Mouse (Mus musculus): ENCODE results near the gene Bfar.
"Not testable (repeated sequence)": the region's sequence is repeated elsewhere in the genome, so short reads cannot be mapped to it uniquely, and the experiment has no call there.

Bfar gene

DNA sequence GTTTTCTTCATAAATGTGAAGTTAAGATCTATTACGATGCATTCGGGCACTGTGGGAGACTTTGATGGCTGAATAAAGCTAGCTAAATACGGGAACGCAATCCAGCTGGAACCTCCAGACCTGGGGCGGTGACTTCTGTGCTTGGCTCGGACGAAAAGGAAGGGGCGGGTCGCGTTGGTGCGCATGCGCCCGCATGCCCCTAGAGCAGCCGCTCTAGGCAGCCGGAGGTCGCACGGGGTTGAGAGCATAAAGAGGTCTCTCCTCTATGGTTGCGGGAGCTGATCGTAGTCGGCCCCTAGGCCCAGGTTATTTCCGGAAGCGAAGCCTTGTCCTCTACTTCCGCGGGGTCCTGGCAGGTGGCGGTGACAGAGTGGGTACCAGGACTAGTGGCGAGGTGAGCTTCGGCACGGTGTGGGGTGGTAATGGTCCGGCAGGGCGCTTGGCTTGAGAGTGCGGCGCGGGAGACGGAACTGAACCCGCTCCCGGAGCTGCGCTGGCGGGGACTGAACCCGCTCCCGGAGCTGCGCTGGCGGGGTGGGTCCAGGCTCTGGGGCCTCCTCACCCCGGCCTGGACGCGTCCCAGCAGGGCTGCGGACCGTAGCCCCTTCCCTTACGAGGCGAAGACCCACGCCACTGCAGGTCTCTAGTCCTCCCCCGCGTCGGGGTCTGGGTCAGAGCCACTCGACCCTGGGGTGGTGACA is at the start of gene Bfar, which contains the start of gene 3110001I22Rik:
Bfar (plus strand) TSS at position 174 of the 701 bp plus-strand sequence.
3110001I22Rik (plus strand) TSS at position 245 of the 701 bp plus-strand sequence.
- DNase-seq: peak; percentile 94

DNA sequence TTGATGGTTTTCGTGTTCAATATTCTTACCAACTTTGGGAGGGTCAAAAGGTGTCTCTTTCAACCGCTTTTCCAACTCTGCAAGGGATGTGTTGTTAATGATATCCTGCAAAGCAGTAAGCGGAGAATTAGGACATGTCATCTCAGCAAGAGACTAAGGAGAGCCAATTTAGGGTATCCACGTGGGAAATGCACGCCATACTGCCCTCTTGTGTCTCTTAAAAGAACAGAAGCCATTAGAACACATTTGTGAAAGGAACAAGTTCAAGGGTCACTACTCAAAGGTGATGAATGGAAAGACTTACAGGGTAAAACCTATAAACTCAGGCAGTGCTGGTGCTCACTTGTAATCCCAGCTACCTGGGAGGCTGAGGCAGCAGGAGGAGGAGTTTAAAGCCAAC is 43.3 kb upstream of the Bfar start:
- peak; percentile 31 for DNase-seq

DNA sequence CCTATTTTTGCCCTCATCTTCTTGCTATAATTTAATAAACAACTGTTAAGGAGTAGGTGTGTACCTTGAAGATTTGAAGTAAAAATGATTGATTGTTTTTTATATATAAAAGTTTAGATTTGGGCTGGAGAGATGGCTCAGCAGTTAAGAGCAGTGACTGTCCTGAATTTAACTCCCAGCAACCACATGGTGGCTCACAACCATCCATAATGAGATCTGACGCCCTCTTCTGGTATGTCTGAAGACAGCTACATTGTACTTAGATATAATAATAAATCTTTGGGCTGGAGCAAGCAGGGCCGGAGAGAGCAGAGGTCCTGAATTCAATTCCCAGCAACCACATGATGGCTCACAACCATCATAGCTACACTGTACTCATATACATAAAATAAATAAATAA is 33.5 kb upstream of the Bfar start:
- DNase-seq: not testable (repeated sequence)

DNA sequence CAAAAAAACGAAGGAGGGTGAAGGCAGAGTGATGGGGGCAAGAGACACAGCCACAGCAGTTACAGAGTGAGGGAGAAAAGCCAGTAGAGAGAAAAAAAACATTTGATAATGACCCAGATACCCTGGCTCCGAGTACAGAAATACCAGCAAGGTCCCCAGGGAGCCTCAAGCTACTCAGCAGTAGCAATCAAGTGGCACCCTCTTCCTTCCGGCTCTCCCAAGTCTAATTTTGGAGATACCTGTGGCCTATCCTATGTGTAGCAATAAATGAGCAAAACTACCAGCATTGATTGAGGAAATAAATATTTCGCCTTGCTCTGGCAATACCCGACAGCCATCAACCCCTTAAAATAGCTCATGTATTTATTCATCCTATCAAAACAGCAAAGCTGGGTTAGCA is 32.1 kb upstream of the Bfar start:
- no peak for DNase-seq

DNA sequence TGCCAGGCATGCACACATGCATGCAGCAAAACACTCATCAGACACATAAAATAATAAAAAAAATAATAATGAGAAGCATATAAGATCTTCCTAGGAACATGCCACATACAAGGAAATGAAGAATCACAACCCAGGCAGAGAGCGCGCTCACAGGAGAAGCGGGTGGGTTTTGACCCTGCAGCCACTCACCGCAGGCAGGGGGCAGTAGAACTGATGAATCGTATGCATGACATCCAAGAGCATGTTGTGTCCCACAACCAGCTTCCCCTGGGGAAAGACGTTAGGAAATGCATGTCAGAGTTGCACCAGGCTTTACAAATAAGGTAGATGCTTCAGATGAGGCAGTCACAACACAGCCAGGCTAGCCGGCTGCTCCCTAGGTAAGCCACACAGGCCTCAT is 31.6 kb upstream of the Bfar start:
- DNase-seq: peak; percentile 8

DNA sequence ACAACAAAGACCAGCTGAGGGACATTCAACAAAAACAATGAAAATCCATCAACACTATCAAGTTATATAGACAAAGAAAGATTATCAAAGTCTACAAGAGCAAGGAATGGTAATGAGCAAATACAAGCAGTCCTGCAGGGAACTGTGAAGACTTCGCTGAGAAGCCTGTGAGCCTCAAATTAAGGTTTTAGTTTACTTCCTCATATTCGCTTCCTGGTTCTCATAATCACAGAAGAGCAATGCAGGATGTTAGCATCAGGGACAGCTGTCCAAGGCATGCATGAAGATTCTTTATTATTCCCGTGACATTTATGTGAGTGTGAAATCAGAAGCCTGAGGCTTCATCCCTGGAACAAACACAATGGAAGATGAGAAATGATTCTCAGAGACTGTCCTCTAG is 27.2 kb upstream of the Bfar start:
- DNase-seq: no peak

DNA sequence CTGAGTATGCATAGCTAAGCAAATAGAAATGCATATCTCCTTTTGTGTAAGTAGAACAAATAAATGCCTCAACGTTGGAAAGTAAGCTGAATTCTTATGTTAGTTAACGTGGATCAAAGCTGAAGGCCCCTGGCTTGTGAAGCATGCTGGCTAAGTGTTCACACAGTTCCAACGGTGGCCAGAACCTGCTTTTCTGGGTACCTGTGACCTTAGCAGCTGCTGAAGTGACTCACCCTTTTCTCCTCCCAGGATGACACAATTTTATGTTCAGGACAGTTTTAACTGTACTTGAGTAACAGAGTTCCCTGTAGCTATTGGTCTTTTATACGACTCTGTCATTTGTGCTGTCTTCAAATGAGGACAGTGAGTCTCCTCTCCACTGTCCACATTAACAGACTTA is 25.7 kb upstream of the Bfar start:
- DNase-seq: no peak

DNA sequence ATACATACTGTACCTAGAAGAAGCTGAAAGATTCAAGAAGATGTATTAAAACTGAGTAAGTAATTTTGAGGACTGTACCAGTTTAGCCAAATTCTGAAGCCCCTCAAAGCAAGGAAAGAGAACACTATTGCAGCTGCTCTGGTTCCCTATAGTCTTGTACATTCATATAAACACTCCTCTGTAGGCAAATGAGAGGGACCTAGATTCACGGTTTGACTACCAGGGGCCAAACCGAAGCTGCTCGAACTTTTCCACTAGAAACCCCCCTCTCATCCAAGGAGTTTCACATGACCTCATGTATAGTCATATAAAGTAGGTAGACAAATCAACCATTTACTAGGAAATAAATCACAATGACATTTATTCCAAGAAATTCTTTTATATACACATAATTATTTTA is 12.8 kb upstream of the Bfar start:
- DNase-seq: no peak

DNA sequence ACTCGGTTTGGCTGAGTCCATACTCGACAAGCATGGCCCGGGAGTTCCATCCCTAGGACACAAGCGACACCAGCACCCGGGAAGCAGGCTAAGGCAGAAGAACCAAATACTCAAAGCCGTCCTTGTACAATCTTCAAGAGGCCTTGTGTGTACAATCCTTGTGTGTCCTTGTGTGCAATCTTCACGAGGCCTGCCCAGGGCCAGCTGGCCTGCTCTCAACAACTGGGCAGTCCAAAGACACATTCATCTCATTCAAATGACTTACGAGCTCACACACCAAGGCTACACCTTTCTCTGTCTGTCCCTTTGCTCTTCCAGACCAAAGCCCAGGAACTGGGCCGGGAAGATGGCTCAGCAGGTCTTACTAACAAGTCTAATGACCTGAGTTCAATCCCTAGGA is 10.9 kb upstream of the Bfar start:
- DNase-seq: no peak

GRCm38 (mm10) chr16:13667878-13668343 is 3.7 kb upstream of the Bfar start, which contains the start of gene Parn:
Parn (minus strand) TSS chr16:13668170.
- peak; percentile 96 for DNase-seq

DNA sequence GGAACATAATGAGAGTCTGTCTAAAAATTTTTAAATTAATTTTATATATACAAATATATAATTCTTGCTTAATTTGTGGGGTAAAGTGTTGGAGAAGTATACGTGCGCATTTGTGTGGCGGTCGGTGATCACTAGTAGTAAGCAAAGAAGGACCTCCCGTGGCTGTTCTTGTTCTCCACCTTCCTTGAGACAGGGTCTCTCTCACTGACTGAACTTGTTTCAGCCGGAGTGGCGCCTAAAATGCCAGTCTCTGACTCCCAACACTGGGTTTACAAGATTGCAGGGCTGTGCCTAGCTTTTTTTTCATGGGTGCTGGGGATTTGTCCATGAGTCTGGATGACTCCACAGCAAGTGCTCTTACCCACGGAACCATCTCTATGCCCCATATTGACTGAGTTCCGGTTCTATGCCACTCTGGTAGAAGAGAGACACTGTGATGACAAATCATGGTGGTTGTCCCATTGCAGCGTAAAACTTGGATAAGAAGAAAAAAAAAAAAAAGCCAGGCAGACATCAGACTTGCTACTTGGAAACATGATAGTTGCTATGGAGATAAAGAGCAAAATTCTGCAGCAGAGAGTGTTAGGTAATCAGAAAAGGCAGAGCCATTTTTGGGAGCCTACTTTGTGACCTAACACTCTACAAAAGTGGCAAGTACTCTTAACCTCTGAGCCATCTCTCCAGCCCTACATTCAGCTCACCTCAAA is 3.1 kb upstream of the Bfar start:
- no peak for DNase-seq

GRCm38 (mm10) chr16:13669282-13669681 is 2.4 kb upstream of the Bfar start:
- DNase-seq: no peak

- DNase-seq: not testable (repeated sequence)
These were observed 762 bp upstream of the Bfar start for GRCm38 (mm10) chr16:13670896-13671295.

- DNase-seq: peak; percentile 83
These were observed 784 bp downstream of the Bfar start for GRCm38 (mm10) chr16:13672386-13672898.

GRCm38 (mm10) chr16:13673114-13673513 is 1.5 kb downstream of the Bfar start:
- DNase-seq: no peak

DNA sequence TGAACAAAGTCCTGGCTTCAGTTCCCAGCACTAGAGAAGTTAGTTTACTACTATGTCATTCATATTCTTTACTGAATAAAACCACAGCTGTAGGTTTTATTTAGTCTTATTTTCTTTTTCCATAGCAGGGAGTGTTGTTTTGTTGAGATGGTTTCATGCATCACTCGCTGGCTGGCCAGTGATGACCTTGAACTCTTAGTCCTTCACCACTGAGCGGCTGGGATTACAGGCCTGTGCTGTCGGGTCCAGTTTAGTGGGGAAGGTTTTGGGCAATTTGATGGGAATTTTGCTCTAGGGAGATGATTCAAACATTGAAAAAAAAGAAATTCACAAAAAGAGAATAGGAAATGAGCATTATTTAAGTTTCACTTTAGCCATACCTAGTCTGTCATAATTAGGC is 2.9 kb downstream of the Bfar start:
- DNase-seq: no peak

- no peak for DNase-seq
These were observed 7.1 kb downstream of the Bfar start for GRCm38 (mm10) chr16:13678601-13679319.

- DNase-seq: no peak
These were observed 27.3 kb downstream of the Bfar start for GRCm38 (mm10) chr16:13698998-13699397.

DNA sequence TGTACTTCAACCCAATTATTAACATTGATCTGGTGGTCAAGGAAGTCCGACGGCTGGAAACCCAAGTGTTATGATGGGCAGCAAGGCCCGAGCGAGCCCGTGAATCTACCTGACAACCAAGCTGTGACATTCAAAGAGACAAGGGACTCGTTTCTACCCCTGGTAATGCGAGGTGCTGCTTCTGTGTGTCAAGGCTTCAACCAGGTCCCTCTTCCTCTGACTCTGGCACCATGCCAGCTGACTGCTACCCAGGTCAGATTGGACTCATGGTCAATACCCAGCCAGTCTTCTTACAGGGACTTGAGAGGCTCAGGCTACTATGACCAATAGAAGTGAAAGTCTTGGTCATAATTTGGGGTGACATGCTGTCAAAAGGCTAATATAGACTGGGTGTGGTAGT is 30.5 kb downstream of the Bfar start:
- peak; percentile 4 for DNase-seq

DNA sequence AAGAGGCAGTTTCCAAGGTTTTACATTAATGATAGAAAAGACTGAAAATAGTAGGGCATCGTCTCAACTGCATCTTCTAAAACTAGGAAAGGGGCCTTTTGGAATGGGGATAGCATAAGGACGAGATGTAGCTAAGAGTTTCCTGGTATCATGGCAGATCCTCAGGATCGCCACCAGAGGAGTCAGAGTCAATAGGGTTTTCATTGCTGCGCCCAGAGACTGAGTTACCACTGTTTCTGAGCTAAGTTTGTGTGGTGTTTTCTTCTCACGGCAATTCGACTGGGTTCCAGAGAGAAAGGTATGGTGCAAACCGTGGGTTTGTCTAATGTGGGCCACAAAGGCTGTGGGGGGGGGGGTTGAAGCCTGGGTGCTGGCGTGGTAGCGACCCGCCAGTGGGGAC is 33.0 kb downstream of the Bfar start:
- no peak for DNase-seq

DNA sequence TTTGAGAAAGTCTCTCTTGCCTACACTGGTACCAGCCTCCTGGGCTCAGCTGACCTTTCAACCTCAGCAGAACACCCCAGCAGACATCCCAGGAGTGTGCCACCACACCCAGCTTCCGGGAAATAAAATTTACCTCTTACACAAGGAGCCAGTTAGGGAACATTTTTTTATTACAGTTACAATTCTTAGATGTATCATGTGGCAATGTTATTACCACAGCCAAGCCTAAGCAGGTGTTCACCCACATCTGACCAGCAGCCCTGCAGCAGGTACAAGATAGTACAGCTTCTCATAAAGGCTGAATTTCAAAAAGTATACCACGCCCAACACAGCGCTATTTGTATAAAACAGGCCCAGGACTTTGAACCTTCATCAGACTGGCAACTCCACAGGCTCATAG is 43.3 kb downstream of the Bfar start:
- no peak for DNase-seq

DNA sequence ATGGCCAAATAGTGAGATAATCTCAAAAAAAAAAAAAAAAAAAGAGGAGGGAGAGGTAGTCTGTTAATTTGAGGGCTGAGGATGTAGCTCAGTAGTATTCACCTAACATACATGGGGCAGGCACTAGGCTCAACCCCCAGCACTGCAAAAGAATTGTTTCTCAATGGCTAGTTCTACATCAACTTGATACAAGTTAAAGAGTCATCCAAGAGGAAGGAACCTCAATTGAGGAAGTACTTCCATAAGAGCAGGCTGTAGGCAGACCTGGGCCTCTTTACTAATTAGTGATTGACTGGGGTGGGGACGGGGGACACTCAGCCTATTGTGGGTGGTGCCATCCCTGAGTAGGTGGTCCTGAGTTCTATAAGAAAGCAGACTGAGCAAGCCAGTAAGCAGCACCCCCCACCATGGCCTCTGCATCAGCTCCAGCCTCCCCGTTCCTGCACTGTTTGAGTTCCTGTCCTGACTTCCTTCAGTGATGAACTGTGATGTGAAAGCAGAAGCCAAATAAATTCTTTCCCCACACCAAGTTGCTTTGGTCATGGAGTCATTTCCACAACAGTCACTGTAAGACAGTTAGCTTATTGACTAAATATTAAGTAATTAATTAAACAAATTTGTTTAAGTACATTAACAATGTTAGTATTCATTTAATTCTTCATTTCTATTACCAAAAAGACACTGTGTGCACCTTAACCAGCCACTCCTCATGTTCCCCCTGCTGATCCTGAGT is 45.3 kb downstream of the Bfar start:
- DNase-seq: no peak

DNA sequence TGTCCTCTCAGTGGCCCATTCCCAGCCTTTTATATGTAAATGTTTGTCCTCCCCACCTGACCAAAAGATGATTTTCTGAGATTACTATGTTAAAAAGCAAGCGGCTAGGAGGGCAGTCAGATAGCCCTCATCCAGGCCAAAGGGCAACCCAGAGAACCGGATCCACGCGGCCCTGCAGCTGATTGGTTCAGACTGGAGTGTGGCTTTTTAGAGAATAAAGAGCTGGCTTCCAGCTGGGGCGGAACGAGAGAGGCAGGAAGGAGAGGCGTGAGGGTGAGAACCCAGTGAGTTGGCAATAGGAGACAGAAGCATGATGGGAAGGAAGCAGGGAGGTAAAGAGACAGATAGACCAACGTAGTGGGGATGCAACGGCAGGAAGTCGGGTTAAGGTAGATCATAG is 51.3 kb downstream of the Bfar start:
- DNase-seq: peak; percentile 6
